Mouse (Mus musculus): ENCODE measurements around the gene Rpl39l. TPM values are rescaled to one million over a fixed set of nuclear protein-coding genes. Genes with fewer than 3 reads are reported as not detected.

Gene Rpl39l
- total RNA-seq (2023): not detected in 4 replicates

GRCm38 (mm10) chr16:10170005-10170404 lies at the start of gene Rpl39l:
TSS of gene Rpl39l (plus strand) at chr16:10170226.

GRCm38 (mm10) chr16:10192679-10193506 lies 22.9 kb downstream of the Rpl39l start, which contains the start of gene Atf7ip2:
TSS of gene Atf7ip2 (plus strand) at chr16:10192712.

Other genes starting within 250 kb of the Rpl39l start
- not detected in 4 replicates for gene Grin2a, start 174.7 kb upstream of the Rpl39l start, total RNA-seq (2023)
- not detected in 4 replicates for gene Atf7ip2, start 22.5 kb downstream of the Rpl39l start, total RNA-seq (2023)
- not detected in 4 replicates for gene Emp2, start 143.7 kb downstream of the Rpl39l start, total RNA-seq (2023)
- gene Tekt5, start 225.3 kb downstream of the Rpl39l start, total RNA-seq (2023): not detected in 4 replicates
- 54.4 to 57.2 TPM (median 55.4 TPM) in 4 replicates for gene Nubp1, start 241.7 kb downstream of the Rpl39l start, total RNA-seq (2023)